Mouse (Mus musculus): ENCODE data around the gene Tns3. TPM values are rescaled to one million over a fixed set of nuclear protein-coding genes. Genes with fewer than 3 reads are reported as not detected.
A peak's percentile ranks its signal among the peaks of the same experiment; 100 is the strongest.

The Tns3 gene
- total RNA-seq, 2 experiments from 2014 or later: 4.1 to 8.4 TPM

DNA sequence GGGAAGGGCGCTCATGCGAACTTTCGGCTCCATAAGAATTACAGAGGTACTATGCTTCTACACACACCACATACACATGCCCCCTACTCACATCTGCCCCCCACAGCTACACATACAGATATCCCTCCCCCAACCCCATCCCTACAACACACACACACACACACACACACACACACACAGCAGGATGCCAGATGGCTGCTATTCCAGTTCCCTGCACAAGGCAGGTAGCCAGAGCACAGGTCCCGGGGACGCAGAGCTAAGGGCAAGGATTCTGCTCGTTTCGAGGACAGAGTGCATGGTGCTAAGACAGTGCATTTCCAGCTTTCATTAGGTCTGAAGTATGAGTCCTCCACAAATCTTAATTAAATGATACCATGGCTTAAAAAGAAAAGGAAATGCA is 168.5 kb downstream of the Tns3 start:
- no peak for ATAC-seq (replicated peaks; ENCODE audit: low FRiP score, low TSS enrichment, poor library complexity, severe bottlenecking)

DNA sequence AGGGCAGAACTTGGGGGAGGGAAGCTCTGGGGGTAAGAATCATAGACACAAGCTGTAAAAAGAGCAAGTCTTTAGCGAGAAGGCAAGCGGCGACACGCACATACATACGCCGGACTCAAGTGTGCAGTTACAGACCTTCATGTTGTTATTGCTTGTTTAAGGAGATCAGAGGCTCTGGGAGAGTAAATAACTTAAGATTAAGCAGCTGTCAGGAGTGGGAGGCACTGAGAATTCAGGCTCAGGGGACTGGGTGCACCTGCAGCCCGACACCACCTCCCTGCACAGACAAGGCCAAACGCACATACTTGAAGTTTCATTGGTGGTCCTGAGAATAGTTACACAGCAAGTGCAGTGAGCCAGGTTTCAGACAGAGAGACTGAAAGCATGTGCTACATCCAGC is 169.3 kb downstream of the Tns3 start:
- ATAC-seq (replicated peaks; ENCODE audit: low FRiP score, low TSS enrichment, poor library complexity, severe bottlenecking): no peak

DNA sequence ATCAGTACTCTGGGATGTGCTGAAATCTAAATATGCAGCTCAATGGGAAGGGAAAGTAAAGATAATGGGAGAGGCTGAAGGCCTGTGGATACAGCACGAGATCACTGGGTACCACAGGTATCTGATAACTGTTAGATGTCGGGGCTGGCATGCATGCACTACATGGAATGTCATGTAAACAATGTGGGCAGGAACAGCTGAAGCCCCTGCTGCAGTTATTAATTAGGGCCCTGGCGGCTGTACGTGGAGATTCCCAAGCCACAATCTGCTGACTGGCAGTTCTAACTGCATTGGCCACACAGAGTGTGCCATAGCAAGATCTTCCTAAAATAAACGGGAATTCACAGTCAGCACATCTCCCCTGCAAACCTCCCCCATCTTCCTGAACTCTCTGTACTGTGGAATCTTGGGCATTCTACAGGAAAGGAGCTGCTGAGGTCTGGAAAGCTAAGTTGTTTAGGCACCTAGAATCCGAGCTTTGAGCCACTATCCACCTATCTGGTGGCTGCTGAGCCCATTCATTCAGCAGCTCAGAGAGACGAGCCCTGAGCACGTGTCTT is 170.3 kb downstream of the Tns3 start:
- no peak for ATAC-seq (replicated peaks; ENCODE audit: low FRiP score, low TSS enrichment, poor library complexity, severe bottlenecking)

DNA sequence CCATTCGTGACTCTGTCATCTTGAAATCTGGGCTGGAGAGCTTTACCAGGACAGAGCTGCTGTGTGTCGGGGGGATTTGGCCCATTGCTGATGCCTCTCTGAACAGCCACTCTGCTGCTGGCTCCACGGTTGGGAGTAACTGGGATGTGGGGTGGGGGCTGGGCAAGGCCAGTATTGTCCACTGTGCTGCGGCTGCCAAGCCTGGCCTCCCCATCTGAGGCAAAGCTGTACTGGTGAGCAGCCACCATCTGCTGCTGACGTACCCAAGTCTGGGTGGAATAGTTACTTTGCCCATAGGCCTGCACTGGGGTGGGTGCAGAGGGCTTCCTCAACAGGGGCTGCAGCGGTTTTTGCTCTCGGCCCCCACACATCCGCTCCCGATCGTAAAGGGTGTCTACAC is 172.0 kb downstream of the Tns3 start:
- no peak for ATAC-seq (replicated peaks; ENCODE audit: low FRiP score, low TSS enrichment, poor library complexity, severe bottlenecking)

DNA sequence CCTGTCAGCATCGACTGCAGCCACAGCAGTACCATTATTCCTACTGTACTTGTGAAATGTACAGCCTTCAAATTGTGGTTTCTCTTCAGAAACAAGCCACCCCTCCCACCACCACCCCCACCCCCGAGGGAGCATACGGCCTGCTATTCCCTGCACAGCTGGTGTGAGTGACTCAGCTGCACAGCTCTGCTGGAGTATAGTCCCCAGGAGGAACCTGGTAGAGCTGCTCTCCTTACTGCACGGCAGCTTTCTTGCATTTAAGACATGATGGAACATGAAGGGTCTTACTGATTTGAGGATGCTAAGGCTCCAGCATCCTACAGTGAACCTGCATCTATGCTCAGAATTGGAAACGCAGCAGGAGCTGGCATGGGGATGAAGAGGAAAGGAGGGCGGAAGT is 176.1 kb downstream of the Tns3 start:
- no peak for ATAC-seq (replicated peaks; ENCODE audit: low FRiP score, low TSS enrichment, poor library complexity, severe bottlenecking)

DNA sequence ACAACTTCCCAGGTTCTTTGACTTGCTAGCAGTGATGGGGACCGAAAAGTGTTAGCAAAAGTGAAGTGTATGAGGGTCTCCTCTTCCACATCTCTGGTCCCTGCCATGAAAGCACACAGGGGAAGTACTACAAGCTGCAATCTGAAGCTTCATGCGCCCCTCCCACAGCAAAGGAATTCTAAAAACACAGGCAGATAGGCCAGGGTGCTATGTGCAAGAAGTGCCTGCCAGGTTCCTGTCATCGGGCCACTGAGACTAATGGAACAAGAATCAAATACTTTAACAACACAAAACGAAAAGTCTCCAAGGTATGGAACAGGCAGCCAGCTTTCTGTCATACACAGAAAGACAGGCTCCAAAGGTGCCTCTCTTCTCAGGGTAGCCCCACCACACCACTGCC is 177.8 kb downstream of the Tns3 start:
- ATAC-seq (replicated peaks; ENCODE audit: low FRiP score, low TSS enrichment, poor library complexity, severe bottlenecking): no peak

DNA sequence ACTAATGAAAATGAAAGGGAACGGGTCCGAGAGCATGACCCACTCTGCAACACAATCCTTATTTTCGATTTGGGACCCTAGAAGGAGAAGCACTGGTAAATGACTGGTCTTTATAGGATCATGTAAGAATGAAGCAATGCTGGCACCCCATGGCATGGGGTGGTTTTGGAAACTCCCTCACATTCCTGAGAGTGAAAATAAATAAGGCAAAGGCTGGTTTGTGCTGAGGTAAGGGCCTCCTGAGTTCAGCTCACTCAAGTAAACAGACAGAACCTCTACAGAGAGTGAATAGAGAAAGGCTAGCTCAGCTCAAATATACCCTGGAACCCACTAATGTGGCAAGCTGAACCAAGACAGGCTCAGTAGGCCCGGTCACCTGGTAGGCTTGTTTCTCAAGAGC is 179.8 kb downstream of the Tns3 start:
- no peak for ATAC-seq (replicated peaks; ENCODE audit: low FRiP score, low TSS enrichment, poor library complexity, severe bottlenecking)

DNA sequence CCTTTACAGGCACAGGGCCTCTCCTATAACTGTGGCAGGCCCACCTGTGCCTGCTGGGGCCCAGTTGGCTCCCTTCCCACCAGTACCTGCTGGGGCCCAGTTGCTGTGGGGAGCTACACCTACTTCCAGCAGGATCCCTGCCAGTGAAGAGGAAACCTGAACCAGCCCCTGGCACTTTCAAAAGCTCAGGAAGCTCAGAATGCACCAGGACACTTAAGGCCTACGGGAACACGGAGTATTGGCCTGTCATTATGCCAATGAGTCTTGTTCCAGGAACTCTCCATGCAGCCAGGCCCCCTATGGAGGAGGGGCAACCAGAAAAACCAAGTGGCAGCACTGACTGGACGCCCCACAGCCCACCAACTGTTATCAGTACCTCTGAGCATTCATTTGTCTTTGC is 181.6 kb downstream of the Tns3 start:
- no peak for ATAC-seq (replicated peaks; ENCODE audit: low FRiP score, low TSS enrichment, poor library complexity, severe bottlenecking)

DNA sequence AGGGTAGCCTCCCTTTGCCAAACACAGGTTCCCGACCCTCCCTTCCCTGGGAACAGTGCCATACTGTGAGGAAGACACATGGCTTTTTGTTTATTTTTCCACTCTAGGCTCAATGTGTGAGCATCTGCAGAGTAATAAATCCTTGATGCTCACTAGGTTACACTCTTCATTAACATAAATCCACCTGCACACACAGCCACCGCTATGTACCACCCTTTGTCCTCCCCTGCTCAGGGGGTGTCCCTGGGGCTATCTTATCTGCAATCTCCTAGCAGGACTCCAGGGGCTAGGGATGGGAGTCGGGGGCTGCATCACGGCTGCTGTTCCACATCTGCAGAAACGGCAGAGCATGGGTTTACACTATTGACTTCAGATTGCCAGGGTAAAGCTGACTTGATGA is 182.4 kb downstream of the Tns3 start:
- no peak for ATAC-seq (replicated peaks; ENCODE audit: low FRiP score, low TSS enrichment, poor library complexity, severe bottlenecking)

DNA sequence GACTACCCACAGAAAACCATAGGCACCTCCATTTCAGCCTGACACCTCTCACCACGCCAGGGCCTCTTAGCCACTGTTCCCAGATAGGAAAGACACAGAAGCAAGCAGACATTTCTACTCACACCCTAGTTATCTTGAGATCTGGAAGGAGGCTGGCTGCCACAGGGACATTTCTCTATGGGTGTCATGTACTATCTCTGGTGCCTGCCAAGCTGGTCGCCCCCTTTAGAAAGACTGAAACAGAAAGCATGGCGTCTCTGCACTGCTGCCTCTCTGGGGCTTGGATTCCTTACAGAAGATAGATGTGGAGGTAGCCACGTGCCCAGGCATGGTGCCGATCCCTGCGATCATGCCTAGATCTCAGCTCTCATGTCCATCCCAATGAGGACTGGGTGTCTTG is 182.8 kb downstream of the Tns3 start:
- no peak for ATAC-seq (replicated peaks; ENCODE audit: low FRiP score, low TSS enrichment, poor library complexity, severe bottlenecking)

DNA sequence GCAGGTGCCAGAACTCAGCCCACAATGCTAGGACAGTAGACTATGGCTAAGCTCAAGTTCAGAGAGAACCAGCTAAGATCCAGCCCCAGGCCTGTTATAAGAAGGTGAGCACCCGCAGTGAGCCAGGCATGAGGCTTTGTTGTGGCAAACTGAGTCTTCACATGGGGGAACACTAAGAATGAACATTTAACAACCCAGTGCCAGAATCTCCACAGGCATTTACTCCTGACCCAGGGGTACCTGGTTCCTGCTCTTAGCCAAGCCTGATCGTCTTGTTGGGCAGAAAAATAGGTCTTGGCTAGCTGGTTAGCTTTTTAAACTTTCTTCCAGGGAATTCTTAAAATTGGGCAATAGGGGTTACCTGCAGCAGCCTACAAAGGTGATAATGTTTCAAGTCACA is 184.5 kb downstream of the Tns3 start:
- ATAC-seq (replicated peaks; ENCODE audit: low FRiP score, low TSS enrichment, poor library complexity, severe bottlenecking): no peak

DNA sequence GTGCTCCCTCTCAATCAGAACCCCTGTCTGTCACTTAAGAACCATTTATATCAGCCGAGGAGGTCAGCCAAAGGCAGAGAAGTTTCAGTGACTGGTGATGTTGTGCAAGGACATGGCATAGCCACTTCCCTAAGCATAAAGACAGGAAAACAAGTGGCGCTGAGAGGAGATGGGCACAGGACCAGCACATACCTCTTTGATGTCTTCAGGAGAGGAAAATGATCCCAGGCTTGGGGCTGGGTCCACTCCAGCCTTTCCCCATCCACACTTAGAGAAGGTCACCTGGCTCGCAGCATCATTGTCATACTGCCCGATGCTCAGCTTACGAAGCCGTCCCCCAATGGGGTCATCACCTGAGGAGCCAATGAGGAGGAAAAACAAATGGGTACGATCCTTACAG is 185.0 kb downstream of the Tns3 start:
- ATAC-seq (replicated peaks; ENCODE audit: low FRiP score, low TSS enrichment, poor library complexity, severe bottlenecking): no peak

DNA sequence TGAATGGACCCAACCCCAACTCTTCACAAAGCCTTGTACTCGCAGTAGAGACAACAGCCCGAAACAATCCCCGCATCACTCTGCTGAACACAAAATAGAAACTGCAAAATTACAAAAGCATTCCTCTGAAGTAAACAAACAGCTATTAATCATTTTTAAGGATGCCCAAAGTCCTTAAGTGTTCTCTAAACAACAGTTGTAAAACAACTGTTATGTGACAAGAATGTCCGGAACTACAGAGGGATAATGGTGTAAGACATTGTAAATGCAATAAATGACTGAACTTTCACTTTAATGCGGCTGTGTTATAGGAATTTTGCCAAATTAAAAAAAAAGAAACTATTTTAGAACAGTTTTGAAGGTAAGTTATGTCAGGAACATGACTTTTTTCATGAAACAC is 190.7 kb downstream of the Tns3 start:
- no peak for ATAC-seq (replicated peaks; ENCODE audit: low FRiP score, low TSS enrichment, poor library complexity, severe bottlenecking)

DNA sequence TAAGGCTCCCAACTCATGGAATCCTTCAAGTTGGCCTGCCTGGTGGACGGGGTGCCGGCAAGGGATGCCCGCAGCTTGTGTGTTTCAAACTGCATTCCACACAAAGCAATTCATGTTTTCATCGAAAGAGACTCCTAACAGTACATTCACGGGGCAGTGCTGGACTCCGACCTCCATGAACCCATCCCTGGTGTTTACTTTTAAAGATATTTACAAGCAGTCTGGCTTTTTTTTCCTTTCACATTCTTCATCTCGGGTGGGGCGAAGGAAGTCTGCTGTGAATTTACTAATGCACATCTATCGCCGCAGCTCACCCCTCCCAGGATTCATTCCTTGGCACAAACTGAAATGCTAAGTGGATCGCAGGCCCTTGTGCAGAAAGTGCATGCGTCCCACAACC is 191.9 kb downstream of the Tns3 start:
- ATAC-seq (replicated peaks; ENCODE audit: low FRiP score, low TSS enrichment, poor library complexity, severe bottlenecking): no peak

DNA sequence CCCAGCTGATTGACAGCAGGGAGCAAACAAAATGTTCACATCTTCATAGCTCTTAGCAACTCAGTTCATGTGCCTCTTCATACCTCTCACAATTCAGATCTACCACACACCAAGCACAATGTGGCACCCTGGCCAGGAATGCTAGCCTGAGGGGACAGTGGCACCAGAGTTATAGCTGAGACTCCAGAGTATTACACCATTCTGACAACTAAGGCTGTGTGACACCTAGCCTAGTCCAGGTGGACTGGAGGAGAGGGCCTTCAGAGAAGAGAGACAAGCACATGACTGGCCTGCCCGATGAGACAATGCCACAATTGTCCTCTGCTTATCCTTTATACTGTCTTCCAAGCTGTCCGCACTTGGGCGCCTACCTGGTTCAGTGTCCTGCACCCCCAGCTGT is 192.8 kb downstream of the Tns3 start:
- ATAC-seq (replicated peaks; ENCODE audit: low FRiP score, low TSS enrichment, poor library complexity, severe bottlenecking): no peak

DNA sequence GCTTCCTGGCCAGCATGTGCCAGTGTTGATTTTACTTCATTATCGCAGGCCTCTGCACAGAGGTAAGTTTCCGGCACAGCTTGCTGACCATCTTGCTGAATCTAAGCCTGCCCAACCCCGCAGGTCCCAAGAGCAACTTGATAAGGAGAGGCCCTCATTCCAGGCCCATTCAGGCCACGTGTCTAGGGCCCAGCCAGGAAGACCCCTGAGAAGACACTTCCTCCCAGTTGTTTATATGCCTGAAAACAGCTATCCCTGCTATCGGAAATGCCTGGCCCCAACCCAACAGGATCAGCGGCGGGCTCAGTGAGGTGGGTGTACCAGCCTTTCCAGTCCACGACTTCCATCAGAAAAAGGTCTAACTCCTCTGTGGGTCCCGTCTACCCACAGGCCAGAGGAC is 194.8 kb downstream of the Tns3 start:
- ATAC-seq (replicated peaks; ENCODE audit: low FRiP score, low TSS enrichment, poor library complexity, severe bottlenecking): no peak

DNA sequence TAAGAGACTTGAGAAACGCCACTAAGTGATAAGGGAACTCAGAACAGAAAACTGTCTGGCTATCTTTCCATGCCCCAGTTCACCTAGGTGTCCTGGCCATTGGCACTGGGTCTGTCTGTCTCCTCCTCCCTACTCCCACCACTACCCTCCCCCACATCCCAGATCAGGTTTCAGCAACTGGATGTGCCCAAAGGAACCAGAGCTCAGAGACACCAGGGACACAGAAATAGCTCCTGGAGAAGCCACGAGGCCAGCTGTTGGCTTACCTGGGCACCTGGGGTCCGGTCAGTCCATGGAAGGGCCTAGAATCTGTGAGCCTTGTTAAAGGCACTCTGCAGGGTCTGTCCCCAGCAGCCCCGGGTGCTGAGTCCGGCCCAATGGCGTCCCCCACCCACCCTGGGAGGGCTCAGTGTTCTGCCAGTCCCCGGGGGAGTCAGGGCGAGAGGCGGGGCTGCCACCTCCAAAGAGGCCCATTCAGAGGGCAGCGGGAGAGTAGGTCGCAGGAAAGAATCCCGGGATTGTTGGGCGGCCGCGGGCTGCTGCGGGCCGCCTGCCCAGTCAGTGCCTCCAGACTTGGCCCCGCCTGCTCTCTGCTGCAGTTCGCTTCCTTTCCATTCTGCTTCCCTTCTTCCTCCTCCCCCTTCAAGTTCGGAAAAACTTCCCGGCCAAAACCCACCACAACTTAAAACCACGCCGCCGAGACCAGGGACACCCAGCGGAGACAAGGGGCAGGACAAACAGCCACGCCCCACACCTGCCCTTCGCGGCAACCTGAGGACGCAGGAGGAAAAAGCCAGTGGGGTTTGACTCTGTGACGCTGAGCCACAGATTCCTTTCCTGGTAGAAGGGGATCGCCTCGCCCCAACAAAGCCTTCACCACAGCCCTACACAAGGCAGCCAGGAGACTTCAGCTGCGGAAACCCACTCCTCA is 195.9 kb downstream of the Tns3 start:
- ATAC-seq (replicated peaks; ENCODE audit: low FRiP score, low TSS enrichment, poor library complexity, severe bottlenecking): peak; percentile 59

DNA sequence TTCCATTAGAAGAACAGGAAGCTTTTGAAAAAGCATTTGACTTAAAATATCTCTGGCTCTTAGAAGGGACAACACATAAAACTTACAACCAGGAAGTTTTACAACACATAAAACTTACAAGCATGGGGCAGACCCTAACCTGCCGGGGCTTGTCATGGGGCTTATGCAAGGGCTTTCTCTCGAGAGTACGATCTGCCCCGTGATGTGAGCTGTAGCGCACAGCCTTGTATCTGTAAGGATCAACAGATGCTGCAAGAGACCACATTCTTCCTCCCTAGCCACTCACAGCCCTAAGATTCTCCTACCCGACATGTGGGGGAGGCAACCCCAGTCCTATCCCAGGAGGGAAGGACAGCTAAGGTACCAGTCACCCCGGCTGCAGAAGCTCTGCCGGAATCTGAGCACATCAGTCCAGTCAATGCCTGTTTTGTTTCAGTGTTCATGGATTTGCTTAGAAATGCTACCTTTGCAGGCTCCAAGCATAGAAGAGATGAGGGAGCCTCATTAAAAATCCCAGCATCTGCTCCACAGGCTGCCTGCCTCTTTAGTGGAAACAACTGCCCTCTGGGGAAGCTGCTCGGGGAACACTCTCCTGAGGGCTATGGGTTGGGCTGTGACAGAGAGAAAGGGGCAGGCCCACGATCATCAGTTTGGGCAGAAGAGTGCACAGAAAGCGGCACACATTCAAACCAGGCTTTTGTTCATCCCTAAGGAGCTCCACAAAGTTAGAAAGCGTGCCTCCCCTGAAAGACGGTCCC is 196.8 kb downstream of the Tns3 start:
- no peak for ATAC-seq (replicated peaks; ENCODE audit: low FRiP score, low TSS enrichment, poor library complexity, severe bottlenecking)

DNA sequence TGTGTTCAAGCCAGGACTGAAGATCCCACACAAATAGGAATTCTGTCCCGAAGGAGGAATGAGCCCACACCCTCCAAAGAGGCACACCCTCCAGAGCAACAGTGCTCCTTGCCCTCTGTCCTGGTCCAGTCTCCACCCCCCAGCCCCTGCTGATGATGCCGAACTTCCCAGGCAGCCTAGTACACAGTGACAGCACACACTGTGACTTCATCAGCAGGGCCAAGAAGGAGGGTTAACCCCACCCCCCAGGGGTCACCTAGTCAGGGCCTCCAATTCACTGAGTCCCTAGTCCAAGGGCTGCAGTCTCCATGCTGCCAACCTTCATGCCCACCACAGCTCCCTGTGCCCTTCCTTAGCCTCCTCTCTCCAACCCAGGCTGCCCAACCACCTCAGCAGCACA is 200.5 kb downstream of the Tns3 start:
- ATAC-seq (replicated peaks; ENCODE audit: low FRiP score, low TSS enrichment, poor library complexity, severe bottlenecking): no peak

DNA sequence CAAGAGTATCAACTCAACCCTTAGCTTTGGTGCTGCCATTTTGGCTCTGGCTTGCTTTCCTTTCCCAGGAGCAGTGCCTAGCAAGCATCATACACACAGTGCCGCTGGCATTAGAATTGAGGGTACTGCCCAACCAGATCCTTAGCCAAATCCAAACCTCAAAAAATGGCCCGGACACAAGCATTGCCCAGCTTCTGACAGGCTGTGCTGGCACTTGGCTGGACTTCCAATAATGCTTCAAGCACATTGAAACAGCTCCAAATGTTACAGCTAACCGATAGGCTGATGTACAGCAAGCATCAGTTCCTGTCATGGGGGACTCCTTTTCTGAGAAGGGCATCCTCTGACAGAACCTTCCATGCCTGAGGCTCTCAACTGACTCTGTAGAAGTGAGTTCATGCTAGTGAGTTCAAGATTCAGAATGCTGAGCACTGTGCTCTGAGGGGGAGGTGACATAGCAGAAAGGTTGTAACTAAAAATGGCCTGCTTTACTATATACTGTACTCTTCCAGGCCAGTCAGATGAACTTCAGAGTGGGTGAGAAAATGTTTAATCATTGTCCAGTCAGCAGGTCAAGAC is 201.4 kb downstream of the Tns3 start:
- no peak for ATAC-seq (replicated peaks; ENCODE audit: low FRiP score, low TSS enrichment, poor library complexity, severe bottlenecking)

Measured in megakaryocyte-erythroid progenitor cell, adult 5-6 weeks (primary cell).